Mouse (Mus musculus) forebrain, embryonic 16.5 days (tissue): ENCODE measurements around the gene Akap12. TPM values are rescaled to one million over a fixed set of nuclear protein-coding genes. Genes with fewer than 3 reads are reported as not detected.

Experiments
- ATAC-seq: fragments of 200-750 bp; cut with Nextera tagmentation; 2 replicates; pipeline ENCODE4 v1.8.0; 2017; ENCODE audit warnings: mild to moderate bottlenecking, moderate library complexity
- H3K27ac ChIP-seq: fragments of 300-500 bp; sonication (generic); 2 replicates; pipeline ENCODE4 v1.5.1; 2014; ENCODE audit warnings: low read length, control low read depth
- H3K27me3 ChIP-seq: fragments of 300-500 bp; sonication (generic); replicated peaks from 2 replicates; pipeline ENCODE4 v1.6.1; 2014; ENCODE audit warnings: low read length; ENCODE audit not compliant: control insufficient read depth, insufficient read depth
- H3K36me3 ChIP-seq: fragments of 300-500 bp; sonication (generic); 2 replicates; pipeline ENCODE4 v1.6.1; 2014; ENCODE audit not compliant: control insufficient read depth, insufficient read depth
- H3K4me1 ChIP-seq: fragments of 300-500 bp; sonication (generic); replicated peaks from 2 replicates; pipeline ENCODE4 v1.6.1; 2014; ENCODE audit warnings: low read length; ENCODE audit not compliant: control insufficient read depth, insufficient read depth
- H3K4me2 ChIP-seq: fragments of 300-500 bp; sonication (generic); 2 replicates; pipeline ENCODE4 v1.6.1; 2014; ENCODE audit warnings: mild to moderate bottlenecking, low read length, control low read depth
- H3K4me3 ChIP-seq: fragments of 300-500 bp; sonication (generic); replicated peaks from 2 replicates; pipeline ENCODE4 v1.5.1; 2014; ENCODE audit warnings: mild to moderate bottlenecking, low read length, control low read depth
- H3K9ac ChIP-seq: fragments of 300-500 bp; sonication (generic); replicated peaks from 2 replicates; pipeline ENCODE4 v1.6.1; 2014; ENCODE audit warnings: low read depth, low read length, control low read depth
- H3K9me3 ChIP-seq: fragments of 300-500 bp; sonication (generic); 2 replicates; pipeline ENCODE4 v1.6.1; 2016; ENCODE audit warnings: low read length; ENCODE audit not compliant: control insufficient read depth
- WGBS: fragments of 180-500 bp; shearing (Covaris S2); extraction: QIAGEN DNeasy Blood & Tissue Kit; methylation state at CpG from one replicate; pipeline ENCODE4 v1.1.7; 2014; 5-methylcytosine and 5-hydroxymethylcytosine counted together
- polyA plus RNA-seq: library from polyadenylated mRNA; unstranded; fragments of >200 nt; fragmentation: Nextera tagmentation; extraction: Ambion mirVana; gene quantifications from 2 replicates; pipeline ENCODE4 v1.2.1, GENCODE M21; 2015

The Akap12 gene
- 25.7 and 28.1 TPM in 2 replicates for polyA plus RNA-seq

DNA sequence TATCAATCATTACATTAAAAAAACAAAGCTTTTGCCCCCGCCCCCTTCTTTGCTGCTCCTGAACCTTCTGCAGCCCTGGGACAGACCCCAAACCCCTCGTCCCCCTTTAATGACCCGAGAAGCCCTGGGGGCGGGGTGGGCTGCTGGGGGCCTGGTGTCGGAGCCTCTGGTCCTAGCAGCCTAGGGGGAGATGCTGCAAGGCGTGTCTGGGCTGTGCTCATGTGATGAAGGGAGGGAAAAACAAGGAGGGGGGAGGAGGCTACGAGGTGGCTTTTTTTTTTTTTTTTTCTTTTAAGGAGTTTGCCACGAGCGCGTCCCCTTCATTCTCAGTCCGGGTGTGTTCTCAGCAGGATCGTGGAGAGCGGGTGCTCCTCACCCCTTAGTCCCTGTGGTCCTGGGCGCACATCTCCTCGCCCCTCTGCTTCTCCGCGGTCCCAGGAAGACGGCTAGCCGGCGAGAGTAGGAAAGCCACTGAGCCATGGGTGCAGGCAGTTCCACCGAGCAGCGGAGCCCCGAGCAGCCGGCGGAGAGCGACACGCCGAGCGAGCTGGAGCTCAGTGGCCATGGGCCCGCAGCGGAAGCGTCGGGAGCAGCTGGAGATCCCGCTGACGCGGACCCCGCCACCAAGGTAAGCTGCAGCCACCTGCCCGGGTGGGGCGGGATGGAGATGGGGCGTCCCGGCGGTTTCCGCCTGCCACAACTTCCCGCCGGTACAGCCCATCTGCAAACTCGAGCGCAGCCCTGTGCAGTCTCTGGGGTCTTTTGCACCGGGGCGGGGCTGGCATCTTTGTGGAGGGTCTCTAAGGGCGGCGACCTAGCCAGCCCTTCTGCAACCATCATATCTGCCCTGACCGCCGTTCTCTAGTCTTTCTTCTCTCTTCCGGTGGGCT lies at the start of gene Akap12:
Akap12 (plus strand) TSS at position 340 of the 890 bp plus-strand sequence.
- Histone ChIP-seq H3K4me1 (peaks cover 12% of the 10 kb centered on the region), H3K9ac (peak within 1 kb of the TSS; percentile 85), H3K36me3 (no peaks in the 10 kb centered on the region), H3K4me3 (peak within 1 kb of the TSS; percentile 82), H3K9me3 (no peaks in the 10 kb centered on the region), H3K27ac (peak within 1 kb of the TSS; percentile 42; the same call in 1 of the 2 replicates), H3K27me3 (no peaks in the 10 kb centered on the region), H3K4me2 (peak within 1 kb of the TSS; percentile 93)
- WGBS = under 1% methylated on average over 52 of the region's 54 CpGs
- ATAC-seq = peak; percentile 82

DNA sequence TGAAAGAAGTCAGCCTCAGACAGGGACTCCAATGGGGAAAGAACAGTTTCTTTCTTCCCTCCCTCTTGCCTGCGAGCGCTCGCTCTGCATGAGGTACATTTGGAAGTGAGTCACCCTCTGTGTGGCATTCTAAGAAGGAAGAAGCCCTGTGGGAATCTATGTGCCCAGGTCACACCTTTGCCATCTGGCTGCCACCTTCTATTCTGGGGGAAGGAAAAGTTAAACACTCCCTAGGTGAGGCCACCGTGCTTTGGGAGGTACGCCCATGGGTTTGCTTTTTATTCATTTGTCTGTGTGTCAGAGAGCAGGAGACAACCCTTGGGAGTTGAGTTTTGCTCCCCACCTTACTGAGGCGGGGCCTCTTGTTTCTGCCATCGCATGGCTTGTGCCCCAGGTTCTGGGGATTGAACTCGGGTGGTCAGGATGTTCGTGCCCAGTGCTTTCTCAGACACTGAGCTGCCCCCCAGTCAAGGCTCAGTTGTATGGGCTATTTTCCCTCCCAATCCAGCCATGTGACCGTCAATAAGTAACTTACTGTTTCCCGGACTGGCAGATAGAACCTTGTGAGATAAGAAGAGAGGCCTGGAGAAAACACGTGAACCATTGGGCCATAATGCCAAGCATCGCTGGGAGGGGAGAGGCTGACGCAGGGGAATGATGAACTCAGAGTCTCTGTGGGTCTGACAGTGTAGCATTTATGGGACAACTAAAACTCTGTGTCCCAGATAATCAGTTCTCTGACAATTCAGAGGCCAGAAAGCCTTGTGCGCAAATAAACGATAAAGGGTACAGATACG lies 35.4 kb upstream of the Akap12 start:
- no peaks in the 10 kb centered on the region for H3K9me3 ChIP-seq
- no peaks in the 10 kb centered on the region for H3K27me3 ChIP-seq
- no peak overlapping the region for H3K4me2 ChIP-seq
- no peak overlapping the region for H3K9ac ChIP-seq
- 83% methylated on average over 16 of the region's 17 CpGs for WGBS
- H3K4me3 ChIP-seq = no peak overlapping the region
- no peaks in the 10 kb centered on the region for H3K4me1 ChIP-seq
- H3K36me3 ChIP-seq = no peaks in the 10 kb centered on the region
- H3K27ac ChIP-seq = no peak overlapping the region
- ATAC-seq = no peak

DNA sequence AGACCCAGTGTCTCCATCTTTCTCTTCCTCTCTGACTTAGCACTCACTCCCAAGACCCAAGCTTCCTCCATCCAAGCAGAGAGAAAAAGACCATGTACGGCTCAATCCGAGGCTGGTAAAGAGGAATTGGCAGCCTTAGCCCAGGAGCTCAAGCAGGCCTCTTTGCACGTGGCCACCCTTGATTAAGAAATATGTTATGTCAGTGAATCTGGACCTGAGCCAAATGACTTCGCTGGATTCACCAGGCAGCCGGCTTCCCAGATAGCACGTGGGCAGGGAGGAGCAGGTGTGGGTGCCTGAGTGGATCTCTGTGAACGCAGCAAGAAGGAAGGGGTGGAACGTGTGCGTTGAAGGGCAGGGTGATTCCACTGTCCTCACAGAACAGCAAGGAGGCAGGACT lies 33.1 kb upstream of the Akap12 start:
- Histone ChIP-seq H3K27ac (no peak overlapping the region), H3K9ac (no peak overlapping the region), H3K36me3 (no peaks in the 10 kb centered on the region), H3K9me3 (no peaks in the 10 kb centered on the region), H3K4me2 (no peak overlapping the region), H3K4me3 (no peak overlapping the region), H3K4me1 (no peaks in the 10 kb centered on the region), H3K27me3 (no peaks in the 10 kb centered on the region)
- peak; percentile 80 for ATAC-seq
- 28% methylated on average over 9 of the region's 9 CpGs for WGBS

DNA sequence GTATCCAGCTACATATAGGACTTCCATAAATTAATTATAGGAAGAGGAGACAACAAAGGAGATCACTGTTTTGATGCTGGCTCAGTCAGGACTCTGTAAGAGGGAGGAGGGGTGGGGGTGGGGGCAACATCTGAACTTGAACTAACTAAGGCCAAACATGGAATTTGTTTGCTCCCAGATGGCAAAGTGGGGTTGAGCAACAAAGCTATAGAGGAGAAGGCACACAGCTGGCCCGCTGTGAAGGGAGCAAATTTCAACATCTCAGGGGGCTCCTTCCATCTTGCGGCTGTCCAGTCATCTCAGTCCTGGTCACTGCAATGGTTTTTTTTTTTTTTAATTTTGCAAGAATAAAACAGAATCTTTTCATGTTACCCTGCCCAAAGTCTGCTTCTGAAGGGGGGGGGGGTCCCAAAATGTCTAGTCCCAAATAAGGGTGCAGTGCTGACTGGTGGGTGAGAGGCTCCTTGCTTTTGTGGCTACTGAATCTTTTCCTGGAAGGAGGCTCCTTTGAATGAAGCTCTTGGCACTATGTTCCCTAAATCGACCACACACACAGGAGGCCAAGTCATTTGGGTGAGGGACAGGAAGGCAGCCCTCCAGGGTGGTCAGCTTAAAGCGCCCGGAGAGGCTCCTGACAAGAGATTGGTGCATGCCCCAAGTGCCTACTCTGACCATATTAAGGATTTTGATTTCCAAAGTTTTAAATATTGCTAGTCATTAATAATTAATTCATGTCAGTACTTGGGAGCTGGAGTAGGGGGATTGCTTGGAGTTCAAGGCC lies 26.2 kb upstream of the Akap12 start:
- Histone ChIP-seq H3K4me2 (no peak overlapping the region), H3K27ac (no peak overlapping the region), H3K9me3 (no peaks in the 10 kb centered on the region), H3K36me3 (no peaks in the 10 kb centered on the region), H3K9ac (no peak overlapping the region), H3K4me3 (no peak overlapping the region), H3K27me3 (no peaks in the 10 kb centered on the region), H3K4me1 (no peaks in the 10 kb centered on the region)
- no peak for ATAC-seq
- 80% methylated on average over 5 of the region's 5 CpGs for WGBS

DNA sequence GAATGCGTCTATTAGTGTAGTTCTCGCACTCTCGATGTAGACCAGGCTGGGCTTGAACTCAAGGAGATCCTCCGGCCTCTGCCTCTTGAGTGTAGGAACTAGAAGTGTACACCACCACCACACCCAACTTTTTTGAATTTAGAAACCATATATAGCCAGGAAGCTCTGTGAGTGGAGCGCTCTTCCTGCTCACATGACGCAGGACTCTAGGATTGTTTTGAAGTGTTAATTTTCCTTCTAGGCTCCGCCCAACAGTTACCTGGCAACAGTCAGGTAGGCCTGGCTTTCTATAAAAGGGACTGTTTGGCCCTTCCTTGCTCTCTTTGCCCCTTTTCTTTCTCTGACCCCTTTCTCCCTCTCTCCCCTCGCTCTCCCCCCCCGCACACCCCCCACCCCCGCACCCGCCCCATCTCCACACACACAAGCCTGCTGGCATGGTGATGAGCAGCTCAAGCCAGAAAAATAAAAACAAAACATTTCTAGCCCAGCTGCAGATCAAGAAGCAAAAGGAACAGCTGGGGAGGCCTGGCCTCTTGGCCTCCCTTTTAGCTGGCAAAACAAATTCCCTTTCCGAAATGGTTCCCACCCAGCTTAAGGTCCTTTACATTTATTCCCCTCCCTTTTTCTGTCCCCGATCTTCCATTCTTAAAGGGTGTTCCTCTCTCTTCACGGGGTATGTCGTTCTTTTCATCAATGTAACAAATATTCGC lies 22.4 kb upstream of the Akap12 start:
- Histone ChIP-seq H3K36me3 (no peaks in the 10 kb centered on the region), H3K4me3 (no peak overlapping the region), H3K9me3 (no peaks in the 10 kb centered on the region), H3K9ac (no peak overlapping the region), H3K27me3 (no peaks in the 10 kb centered on the region), H3K4me1 (no peaks in the 10 kb centered on the region), H3K27ac (no peak overlapping the region), H3K4me2 (no peak overlapping the region)
- WGBS = 89% methylated on average over 15 of the region's 16 CpGs
- ATAC-seq = no peak

DNA sequence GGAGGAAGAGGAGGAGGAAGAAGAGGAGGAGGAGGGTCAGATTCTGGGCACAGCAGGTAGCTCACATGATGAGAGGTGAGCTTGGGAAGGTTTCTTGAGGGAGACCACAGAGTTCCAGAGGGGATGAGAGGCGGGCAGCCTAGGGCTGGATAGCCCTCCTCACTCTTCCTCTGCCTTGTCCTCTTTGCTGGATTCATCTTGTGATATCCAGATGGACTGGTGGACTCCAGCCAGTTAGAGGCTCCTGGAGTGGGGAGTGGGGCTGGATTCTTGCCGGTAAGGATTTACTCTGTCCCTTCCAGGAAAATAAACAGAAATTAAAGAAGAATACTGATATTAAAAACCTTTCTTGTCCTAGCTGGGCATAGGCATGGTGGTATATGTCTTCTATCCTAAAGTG lies 20.4 kb upstream of the Akap12 start:
- 82% methylated on average over 2 of the region's 2 CpGs for WGBS
- Histone ChIP-seq H3K4me3 (no peak overlapping the region), H3K4me1 (no peaks in the 10 kb centered on the region), H3K9me3 (no peaks in the 10 kb centered on the region), H3K4me2 (no peak overlapping the region), H3K27ac (no peak overlapping the region), H3K9ac (no peak overlapping the region), H3K36me3 (no peaks in the 10 kb centered on the region), H3K27me3 (no peaks in the 10 kb centered on the region)
- ATAC-seq = no peak

DNA sequence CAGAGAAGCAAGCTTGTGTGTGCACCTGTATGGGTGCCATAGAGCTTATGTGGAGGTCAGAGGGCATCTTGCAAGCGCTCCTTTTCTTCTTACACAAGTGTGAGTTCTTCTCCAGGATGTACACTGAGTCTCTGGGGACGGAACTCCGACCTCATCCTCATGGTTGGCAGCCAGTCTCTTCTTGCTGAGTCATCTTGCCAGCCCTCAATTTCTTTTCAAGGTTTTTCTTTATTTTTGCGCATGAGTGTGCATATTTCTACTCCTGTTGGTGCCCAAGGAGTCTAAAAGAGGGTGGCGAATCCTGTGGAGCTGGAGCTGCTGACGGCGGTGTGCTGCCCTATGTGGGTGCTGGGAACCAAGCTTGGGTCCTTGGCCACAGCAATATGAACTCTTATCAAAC lies 19.8 kb upstream of the Akap12 start:
- 91% methylated on average over 7 of the region's 7 CpGs for WGBS
- no peak for ATAC-seq
- no peak overlapping the region for H3K9ac ChIP-seq

DNA sequence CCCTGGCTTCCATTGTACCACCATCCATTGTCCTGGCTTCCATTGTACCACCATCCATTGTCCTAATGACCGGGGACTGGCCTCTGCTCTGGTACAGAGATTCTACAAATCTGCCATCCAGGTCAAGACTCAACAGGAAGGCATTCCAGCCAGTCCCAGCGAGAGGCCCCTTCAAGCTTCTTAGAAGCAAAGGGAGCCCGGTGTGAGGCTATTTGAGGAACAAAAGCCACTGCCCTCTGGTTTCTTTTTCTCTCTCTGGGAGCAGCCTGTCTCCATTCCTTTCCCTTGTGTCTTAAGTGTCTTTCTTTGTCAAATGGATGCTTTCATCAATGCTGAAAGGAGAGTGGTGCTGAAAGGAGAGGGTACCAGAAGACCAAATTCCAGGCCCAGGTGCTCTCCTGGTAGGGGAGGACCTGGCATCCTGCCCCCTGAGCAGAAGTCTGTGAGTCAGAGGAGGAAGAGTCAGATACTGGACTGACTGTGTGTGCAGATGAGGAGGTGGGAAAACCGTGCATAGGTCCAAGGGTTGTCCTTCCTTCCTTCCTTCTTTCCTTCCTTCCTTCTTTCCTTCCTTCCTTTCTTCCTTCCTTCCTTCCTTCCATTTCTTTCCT lies 16.8 kb upstream of the Akap12 start:
- H3K27ac ChIP-seq = no peak overlapping the region
- no peak overlapping the region for H3K4me3 ChIP-seq
- no peaks in the 10 kb centered on the region for H3K9me3 ChIP-seq
- H3K4me1 ChIP-seq = no peaks in the 10 kb centered on the region
- H3K36me3 ChIP-seq = no peaks in the 10 kb centered on the region
- H3K4me2 ChIP-seq = no peak overlapping the region
- no peaks in the 10 kb centered on the region for H3K27me3 ChIP-seq
- ATAC-seq = no peak
- 12% methylated on average over 4 of the region's 4 CpGs for WGBS
- H3K9ac ChIP-seq = no peak overlapping the region

More for the DNA sequence above, 19.8 kb upstream of the Akap12 start:
- Histone ChIP-seq H3K4me3 (no peak overlapping the region), H3K27ac (no peak overlapping the region), H3K9me3 (no peaks in the 10 kb centered on the region), H3K36me3 (no peaks in the 10 kb centered on the region), H3K4me1 (no peaks in the 10 kb centered on the region), H3K4me2 (no peak overlapping the region), H3K27me3 (no peaks in the 10 kb centered on the region)
